Mouse (Mus musculus) MEL (cell line): ENCODE measurements around the gene Olfr1223.

Experiments
- CTCF ChIP-seq, 3 experiments: IDR thresholded peaks in 2 of 3; conservative IDR thresholded peaks in 1 of 3; 2 replicates each; pipeline ENCODE4 v1.5.1; 2011 to 2012; ENCODE audit warnings: low read length in 3 of 3, low read depth in 2 of 3, mild to moderate bottlenecking in 2 of 3, improper control_type of control experiment in 1 of 3, inconsistent platforms in 1 of 3, mixed read lengths in 1 of 3, moderate library complexity in 1 of 3; ENCODE audit not compliant: control insufficient read depth in 1 of 3, insufficient read depth in 1 of 3, poor library complexity in 1 of 3, severe bottlenecking in 1 of 3
- EP300 ChIP-seq, 2 experiments: IDR thresholded peaks; 2 replicates each; pipeline ENCODE4 v1.6.1; 2011; ENCODE audit warnings: improper control_type of control experiment in 2 of 2, low read length in 2 of 2, low read depth in 1 of 2, mild to moderate bottlenecking in 1 of 2
- GABPA ChIP-seq: IDR thresholded peaks from 2 replicates; pipeline ENCODE4 v1.6.1; 2012; ENCODE audit warnings: low read depth, mild to moderate bottlenecking, inconsistent platforms, low read length, improper control_type of control experiment, moderate library complexity
- JUND ChIP-seq: IDR thresholded peaks from 2 replicates; pipeline ENCODE4 v1.6.1; 2011; ENCODE audit warnings: low read depth, mild to moderate bottlenecking, improper control_type of control experiment, low read length
- POLR2A ChIP-seq, 2 experiments: IDR thresholded peaks; 2 replicates each; pipeline ENCODE4 v1.6.1; 2011 to 2012; ENCODE audit warnings: low read length in 2 of 2, mild to moderate bottlenecking in 2 of 2, control low read depth in 1 of 2, improper control_type of control experiment in 1 of 2, low read depth in 1 of 2, moderate library complexity in 1 of 2; ENCODE audit not compliant: control insufficient read depth in 1 of 2, insufficient read depth in 1 of 2, poor library complexity in 1 of 2
- TCF12 ChIP-seq: IDR thresholded peaks from 2 replicates; pipeline ENCODE4 v1.6.1; 2014; ENCODE audit warnings: low read depth, mild to moderate bottlenecking, inconsistent platforms, low read length, improper control_type of control experiment, moderate library complexity
- UBTF ChIP-seq: IDR thresholded peaks from 2 replicates; pipeline ENCODE4 v1.6.1; 2012; ENCODE audit warnings: low read depth, mild to moderate bottlenecking, inconsistent platforms, low read length, improper control_type of control experiment, moderate library complexity, borderline replicate concordance; ENCODE audit not compliant: insufficient read depth
- USF2 ChIP-seq, 2 experiments: IDR thresholded peaks; 2 replicates each; pipeline ENCODE4 v1.6.1; 2011 to 2012; ENCODE audit warnings: improper control_type of control experiment in 2 of 2, low read length in 2 of 2, borderline replicate concordance in 1 of 2, inconsistent platforms in 1 of 2, low read depth in 1 of 2, mild to moderate bottlenecking in 1 of 2; ENCODE audit not compliant: insufficient read depth in 1 of 2

DNA sequence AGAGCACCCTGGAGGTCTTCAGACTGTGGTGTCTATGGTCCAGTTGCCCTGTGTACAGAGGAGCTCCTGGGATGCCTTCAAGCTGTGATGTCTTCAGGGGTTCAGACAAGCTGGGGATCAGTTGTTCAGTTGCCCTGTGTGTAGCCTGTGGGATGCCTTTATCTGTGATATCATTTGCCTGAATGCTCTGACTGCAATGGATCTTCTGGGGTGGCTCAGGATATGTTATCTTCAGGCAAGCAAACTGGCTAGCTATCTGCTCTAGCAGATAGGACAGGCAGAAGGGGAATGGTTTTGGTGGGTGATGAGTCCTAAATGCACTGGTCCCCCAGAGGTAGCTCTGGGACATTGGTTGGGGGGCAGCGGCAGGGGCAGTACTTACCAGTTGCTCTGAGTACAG, 57.5 kb downstream of the Olfr1223 start:
- no peak for TF ChIP-seq CTCF (IDR thresholded peaks at IDR 0.05 in 2 of 3, conservative IDR thresholded peaks at IDR 0.05 in 1 of 3; ENCODE audit: control insufficient read depth in 1 of 3, insufficient read depth in 1 of 3, low read depth in 2 of 3, low read length in 3 of 3, poor library complexity in 1 of 3, severe bottlenecking in 1 of 3)
- no peak for TF ChIP-seq UBTF
- no peak for TF ChIP-seq JUND
- TF ChIP-seq POLR2A (IDR thresholded peaks at IDR 0.05; ENCODE audit: control insufficient read depth in 1 of 2, insufficient read depth in 1 of 2, low read depth in 1 of 2, low read length in 2 of 2, poor library complexity in 1 of 2), result no peak
- TF ChIP-seq USF2 (IDR thresholded peaks at IDR 0.05; ENCODE audit: borderline replicate concordance in 1 of 2, insufficient read depth in 1 of 2, low read depth in 1 of 2, low read length in 2 of 2), result no peak
- TF ChIP-seq EP300 (IDR thresholded peaks at IDR 0.05; ENCODE audit: low read depth in 1 of 2, low read length in 2 of 2), result peak; percentile 69 to 89
- peak; percentile 92 for TF ChIP-seq TCF12
- no peak for TF ChIP-seq GABPA
